ENCODE assay signal across 25 mouse cellular contexts in the genomic region with DNA sequence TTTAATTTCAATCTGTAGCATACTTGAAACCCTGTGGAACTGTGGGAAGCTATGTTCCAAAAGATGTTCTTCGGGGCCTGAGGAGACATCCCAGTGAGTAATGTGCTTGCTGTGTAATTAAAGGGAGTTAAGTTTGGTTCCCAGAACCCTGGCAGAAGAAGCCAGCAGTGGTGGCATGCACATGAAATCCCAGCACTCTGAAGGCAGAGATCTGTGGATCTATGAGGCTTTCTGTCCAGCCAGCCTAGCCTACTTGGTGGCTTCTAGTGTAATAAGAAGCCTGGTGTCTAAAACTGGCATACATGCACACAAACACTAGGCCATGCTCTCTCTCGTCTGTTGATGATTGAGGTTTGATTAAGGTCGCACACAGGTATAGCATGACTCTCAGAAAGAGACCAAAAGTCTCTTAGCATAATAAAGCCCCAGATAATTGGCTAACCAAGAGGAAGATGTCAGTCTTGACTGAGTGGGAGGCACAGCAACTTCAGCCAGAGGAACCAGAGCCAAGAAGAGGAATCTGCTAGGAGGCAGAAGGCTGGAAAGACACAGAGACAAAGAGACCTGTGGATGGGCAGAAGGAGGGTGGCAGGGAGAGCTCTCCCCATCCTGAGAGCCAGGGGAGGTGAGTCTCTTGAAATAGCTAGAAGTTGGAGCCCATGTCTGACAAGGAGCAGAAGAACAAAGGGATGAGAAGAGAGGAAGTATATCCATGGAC. TPM values are rescaled to one million over a fixed set of nuclear protein-coding genes. Genes with fewer than 3 reads are reported as not detected.
A peak's percentile ranks its signal among the peaks of the same experiment; 100 is the strongest.
DNase-seq lines count a peak whose midpoint lies in the region; ATAC-seq and TF ChIP-seq lines count a peak whose summit lies in the region.
"Had no signal": no experiment of that assay in that cellular context is flagged by ENCODE, and none has a peak within 500 bp of the region (broad histone marks: within the 10 kb centered on the region; RNA-seq: fewer than 3 reads in every experiment).

No protein-coding gene starts in this region.

- WGBS in embryonic facial prominence, embryonic 13.5 days, result 70% methylated on average over 3 of the region's 3 CpGs
- 84% methylated on average over 3 of the region's 3 CpGs for WGBS in embryonic facial prominence, embryonic 10.5 days
- 85% methylated on average over 3 of the region's 3 CpGs for WGBS in intestine, embryonic 16.5 days
- WGBS in intestine, embryonic 15.5 days, result 81% methylated on average over 3 of the region's 3 CpGs
- 83% methylated on average over 3 of the region's 3 CpGs for WGBS in lung, postnatal 0 days

- no peak for TF ChIP-seq EP300 in lung, postnatal 0 days (IDR thresholded peaks at IDR 0.05)

- no peaks in the 10 kb centered on the region for H3K27me3 ChIP-seq in embryonic facial prominence, embryonic 13.5 days
- H3K27me3 ChIP-seq in embryonic facial prominence, embryonic 10.5 days (replicated peaks; ENCODE audit: low read depth, poor library complexity, severe bottlenecking), result no peaks in the 10 kb centered on the region
- H3K27me3 ChIP-seq in intestine, embryonic 16.5 days (replicated peaks; ENCODE audit: control insufficient read depth, insufficient read depth, low read length), result no peaks in the 10 kb centered on the region
- no peaks in the 10 kb centered on the region for H3K27me3 ChIP-seq in intestine, embryonic 15.5 days (replicated peaks)
- H3K27me3 ChIP-seq in lung, postnatal 0 days (replicated peaks; ENCODE audit: insufficient read depth, low read length), result no peaks in the 10 kb centered on the region
- H3K27me3 ChIP-seq: embryonic facial prominence, embryonic 12.5 days; forebrain, embryonic 12.5 days; forebrain, embryonic 15.5 days; heart, embryonic 12.5 days; heart, embryonic 15.5 days had no signal

- no peak overlapping the region for H3K4me3 ChIP-seq in embryonic facial prominence, embryonic 13.5 days
- H3K4me3 ChIP-seq in embryonic facial prominence, embryonic 10.5 days, result no peak overlapping the region
- no peak overlapping the region for H3K4me3 ChIP-seq in intestine, embryonic 16.5 days (ENCODE audit: low read length)
- H3K4me3 ChIP-seq in intestine, embryonic 15.5 days (replicated peaks), result no peak overlapping the region
- no peak overlapping the region for H3K4me3 ChIP-seq in lung, postnatal 0 days (ENCODE audit: low read depth, low read length)
- H3K4me3 ChIP-seq: embryonic facial prominence, embryonic 12.5 days; erythroblast, embryonic 14.5 days; forebrain, embryonic 12.5 days; forebrain, embryonic 15.5 days; gastrocnemius, adult 2 months; heart, embryonic 12.5 days; heart, embryonic 15.5 days had no signal

- H3K9ac ChIP-seq in embryonic facial prominence, embryonic 13.5 days, result no peak overlapping the region
- H3K9ac ChIP-seq in intestine, embryonic 16.5 days (ENCODE audit: low read depth, low read length), result no peak overlapping the region
- H3K9ac ChIP-seq in intestine, embryonic 15.5 days, result no peak overlapping the region
- H3K9ac ChIP-seq in lung, postnatal 0 days (replicated peaks; ENCODE audit: low read depth), result no peak overlapping the region
- H3K9ac ChIP-seq: embryonic facial prominence, embryonic 12.5 days; forebrain, embryonic 12.5 days; forebrain, embryonic 15.5 days; heart, embryonic 12.5 days; heart, embryonic 15.5 days; hindbrain, embryonic 14.5 days had no signal

- H3K27ac ChIP-seq in embryonic facial prominence, embryonic 13.5 days, result peak overlapping the region; percentile 19
- H3K27ac ChIP-seq in embryonic facial prominence, embryonic 10.5 days (replicated peaks), result no peak overlapping the region
- H3K27ac ChIP-seq in intestine, embryonic 16.5 days (ENCODE audit: low read length), result 0 out of 2 replicates have a peak overlapping the region, but pooled peaks have one; percentile 31
- no peak overlapping the region for H3K27ac ChIP-seq in intestine, embryonic 15.5 days
- peak overlapping the region; percentile 27; the same call in 1 of the 2 replicates for H3K27ac ChIP-seq in lung, postnatal 0 days (ENCODE audit: low read length)
- H3K27ac ChIP-seq: embryonic facial prominence, embryonic 12.5 days; forebrain, embryonic 12.5 days; forebrain, embryonic 15.5 days; hindbrain, embryonic 14.5 days; hindbrain, postnatal 0 days had no signal

- ATAC-seq in embryonic facial prominence, embryonic 13.5 days (ENCODE audit: insufficient number of reproducible peaks, insufficient read depth, low FRiP score, low TSS enrichment, low read depth), result no peak
- ATAC-seq in intestine, embryonic 16.5 days, result no peak
- no peak for ATAC-seq in intestine, embryonic 15.5 days
- no peak for ATAC-seq in lung, postnatal 0 days
- ATAC-seq: activated CD4-positive, CD25-positive, alpha-beta regulatory T cell, adult 4 months; forebrain, embryonic 15.5 days; inflammation-experienced regulatory T-cells, adult 6 months had no signal

- no peak for DNase-seq in embryonic facial prominence, embryonic 10.5 days (ENCODE audit: low spot score)
- DNase-seq in lung, postnatal 0 days (ENCODE audit: low spot score), result no peak
- DNase-seq in lung, adult 18-20 months, result no peak
- DNase-seq: adrenal gland, adult 8-10 months; adrenal gland, postnatal 25 days; cerebellum, adult 18-20 months; cerebellum, adult 9-10 months; cerebellum, postnatal 14 days; gastrocnemius, adult 2 months; gastrocnemius, postnatal 14 days; heart, adult 18-20 months; heart, postnatal 10 days had no signal

- H3K9me3 ChIP-seq in embryonic facial prominence, embryonic 13.5 days, result no peaks in the 10 kb centered on the region
- H3K9me3 ChIP-seq in embryonic facial prominence, embryonic 10.5 days, result no peaks in the 10 kb centered on the region
- no peaks in the 10 kb centered on the region for H3K9me3 ChIP-seq in intestine, embryonic 16.5 days (ENCODE audit: control insufficient read depth, low read length)
- H3K9me3 ChIP-seq in intestine, embryonic 15.5 days, result no peaks in the 10 kb centered on the region
- H3K9me3 ChIP-seq in lung, postnatal 0 days (ENCODE audit: low read length), result no peaks in the 10 kb centered on the region
- H3K9me3 ChIP-seq: embryonic facial prominence, embryonic 12.5 days; forebrain, embryonic 12.5 days; forebrain, embryonic 15.5 days; heart, embryonic 12.5 days; heart, embryonic 15.5 days had no signal

- no peak overlapping the region for H3K4me2 ChIP-seq in embryonic facial prominence, embryonic 13.5 days
- no peak overlapping the region for H3K4me2 ChIP-seq in intestine, embryonic 16.5 days (ENCODE audit: low read depth, low read length)
- no peak overlapping the region for H3K4me2 ChIP-seq in intestine, embryonic 15.5 days (replicated peaks)
- H3K4me2 ChIP-seq in lung, postnatal 0 days (replicated peaks; ENCODE audit: low read depth, low read length), result no peak overlapping the region
- H3K4me2 ChIP-seq: embryonic facial prominence, embryonic 12.5 days; forebrain, embryonic 12.5 days; forebrain, embryonic 15.5 days; heart, embryonic 12.5 days; heart, embryonic 15.5 days; hindbrain, embryonic 14.5 days had no signal

- H3K4me1 ChIP-seq in embryonic facial prominence, embryonic 13.5 days, result peaks cover 17% of the 10 kb centered on the region
- no peaks in the 10 kb centered on the region for H3K4me1 ChIP-seq in embryonic facial prominence, embryonic 10.5 days
- no peaks in the 10 kb centered on the region for H3K4me1 ChIP-seq in intestine, embryonic 16.5 days (ENCODE audit: control insufficient read depth, insufficient read depth, low read length)
- peaks cover 5% of the 10 kb centered on the region; the same call in 1 of the 2 replicates for H3K4me1 ChIP-seq in intestine, embryonic 15.5 days (replicated peaks)
- H3K4me1 ChIP-seq in lung, postnatal 0 days (ENCODE audit: insufficient read depth, low read depth, low read length), result no peaks in the 10 kb centered on the region
- H3K4me1 ChIP-seq: embryonic facial prominence, embryonic 12.5 days; forebrain, embryonic 12.5 days; forebrain, embryonic 15.5 days had no signal

- TF ChIP-seq CTCF in lung, postnatal 0 days (IDR thresholded peaks at IDR 0.05), result no peak

- peaks cover 4% of the 10 kb centered on the region for H3K36me3 ChIP-seq in embryonic facial prominence, embryonic 13.5 days
- peaks cover 28% of the 10 kb centered on the region for H3K36me3 ChIP-seq in embryonic facial prominence, embryonic 10.5 days (replicated peaks)
- H3K36me3 ChIP-seq in intestine, embryonic 16.5 days (ENCODE audit: control insufficient read depth, insufficient read depth, low read length), result no peaks in the 10 kb centered on the region
- H3K36me3 ChIP-seq in intestine, embryonic 15.5 days, result no peaks in the 10 kb centered on the region
- H3K36me3 ChIP-seq in lung, postnatal 0 days (ENCODE audit: insufficient read depth, low read length), result peaks cover 11% of the 10 kb centered on the region
- H3K36me3 ChIP-seq: forebrain, embryonic 12.5 days; forebrain, embryonic 15.5 days had no signal

RNA-seq across cellular contexts. Expression of a gene that starts 11.9 kb away (rescaled TPM):
- polyA plus RNA-seq in embryonic facial prominence, embryonic 13.5 days (2015; fragmentation: Nextera tagmentation; extraction: Ambion mirVana), result 0.67 and 1.1 TPM in 2 replicates
- polyA plus RNA-seq in embryonic facial prominence, embryonic 10.5 days (2016; fragmentation: Nextera tagmentation; extraction: Ambion mirVana), result 1.5 TPM in 2 replicates
- polyA plus RNA-seq in intestine, embryonic 16.5 days (2015; fragmentation: Nextera tagmentation; extraction: Ambion mirVana), result 0.27 and 0.38 TPM in 2 replicates
- polyA plus RNA-seq in intestine, embryonic 15.5 days (2015; fragmentation: Nextera tagmentation; extraction: Ambion mirVana), result 0.36 and 0.66 TPM in 2 replicates
- polyA plus RNA-seq in lung, postnatal 0 days (2015; fragmentation: Nextera tagmentation; extraction: Ambion mirVana), result 1.4 and 1.5 TPM in 2 replicates
- polyA plus RNA-seq: activated CD4-positive, CD25-positive, alpha-beta regulatory T cell, adult 4 months; erythroblast, embryonic 14.5 days had no signal

Comparison
In these comparisons a context has a peak if more than half of its experiments do, and no peak if none do; other contexts are left out.
1. H3K27ac ChIP-seq: peak in embryonic facial prominence, embryonic 13.5 days (single experiment), intestine, embryonic 16.5 days (single experiment) and lung, postnatal 0 days (single experiment); none in embryonic facial prominence, embryonic 10.5 days (single experiment) and intestine, embryonic 15.5 days (single experiment).